ENCODE assay signal across 25 mouse cellular contexts in the genomic region with DNA sequence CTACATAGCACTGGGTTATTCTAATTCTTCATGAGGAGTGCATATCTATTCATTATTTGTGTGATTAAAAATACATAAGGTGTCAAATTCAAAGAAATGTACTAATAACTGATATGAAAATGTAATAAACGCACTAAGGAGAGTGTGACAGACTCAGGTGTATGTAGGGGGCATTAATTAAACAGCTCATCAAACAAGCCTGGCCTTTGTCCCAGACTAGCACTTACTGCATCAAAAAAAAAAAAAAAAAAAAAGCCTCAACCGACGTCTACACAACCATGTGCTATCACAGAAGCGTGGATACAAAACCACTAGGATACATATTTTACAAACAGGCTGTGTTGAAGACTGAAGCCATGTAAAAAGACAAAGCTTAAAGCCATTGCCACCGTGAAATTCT.
"Had no signal": no experiment of that assay in that cellular context is flagged by ENCODE, and none has a peak within 500 bp of the region (broad histone marks: within the 10 kb centered on the region; RNA-seq: fewer than 3 reads in every experiment).

No protein-coding gene starts in this region.

- H3K4me3 ChIP-seq: embryonic facial prominence, embryonic 10.5 days; embryonic facial prominence, embryonic 12.5 days; embryonic facial prominence, embryonic 13.5 days; embryonic facial prominence, embryonic 15.5 days; erythroblast, embryonic 14.5 days; forebrain, embryonic 10.5 days; forebrain, embryonic 12.5 days; forebrain, embryonic 13.5 days; forebrain, embryonic 15.5 days; gastrocnemius, adult 2 months; heart, adult 2 months had no signal

- H3K27ac ChIP-seq: embryonic facial prominence, embryonic 10.5 days; embryonic facial prominence, embryonic 12.5 days; embryonic facial prominence, embryonic 13.5 days; embryonic facial prominence, embryonic 15.5 days; forebrain, embryonic 10.5 days; forebrain, embryonic 12.5 days; forebrain, embryonic 13.5 days; forebrain, embryonic 15.5 days; gastrocnemius, adult 2 months; heart, adult 2 months had no signal

- H3K36me3 ChIP-seq: embryonic facial prominence, embryonic 10.5 days; embryonic facial prominence, embryonic 12.5 days; embryonic facial prominence, embryonic 13.5 days; embryonic facial prominence, embryonic 15.5 days; forebrain, embryonic 10.5 days; forebrain, embryonic 12.5 days; forebrain, embryonic 15.5 days had no signal

- ATAC-seq: forebrain, embryonic 13.5 days; forebrain, embryonic 14.5 days; forebrain, embryonic 15.5 days; forebrain, embryonic 16.5 days; forebrain, postnatal 0 days had no signal

- H3K9ac ChIP-seq: embryonic facial prominence, embryonic 12.5 days; embryonic facial prominence, embryonic 13.5 days; embryonic facial prominence, embryonic 15.5 days; forebrain, embryonic 12.5 days; forebrain, embryonic 13.5 days; forebrain, embryonic 15.5 days; forebrain, postnatal 0 days had no signal

- H3K4me2 ChIP-seq: embryonic facial prominence, embryonic 12.5 days; embryonic facial prominence, embryonic 13.5 days; embryonic facial prominence, embryonic 15.5 days; forebrain, embryonic 12.5 days; forebrain, embryonic 13.5 days; forebrain, embryonic 15.5 days had no signal

- DNase-seq: cerebellum, adult 8-10 months; cerebellum, adult 9-10 months; cerebellum, adult 9-11 months; cerebellum, postnatal 25 days; cerebellum, postnatal 36 days; embryo, embryonic 11 days; forebrain, postnatal 0 days; gastrocnemius, adult 2 months; gastrocnemius, postnatal 10 days; gastrocnemius, postnatal 25 days; gastrocnemius, postnatal 36 days; heart, adult 11 months; heart, adult 18-20 months; heart, adult 2 months had no signal

- H3K27me3 ChIP-seq: embryonic facial prominence, embryonic 12.5 days; embryonic facial prominence, embryonic 13.5 days; embryonic facial prominence, embryonic 15.5 days; forebrain, embryonic 12.5 days; forebrain, embryonic 13.5 days; forebrain, embryonic 15.5 days had no signal

- H3K9me3 ChIP-seq: embryonic facial prominence, embryonic 10.5 days; embryonic facial prominence, embryonic 12.5 days; embryonic facial prominence, embryonic 13.5 days; embryonic facial prominence, embryonic 15.5 days; forebrain, embryonic 10.5 days; forebrain, embryonic 12.5 days; forebrain, embryonic 13.5 days; forebrain, embryonic 15.5 days had no signal

- H3K4me1 ChIP-seq: embryonic facial prominence, embryonic 10.5 days; embryonic facial prominence, embryonic 12.5 days; embryonic facial prominence, embryonic 13.5 days; embryonic facial prominence, embryonic 15.5 days; forebrain, embryonic 12.5 days; forebrain, embryonic 15.5 days had no signal
